Mouse (Mus musculus) bone marrow macrophage, adult 2 months (primary cell): ENCODE measurements around the gene Arl1. TPM values are rescaled to one million over a fixed set of nuclear protein-coding genes. Genes with fewer than 3 reads are reported as not detected.
A peak's percentile ranks its signal among the peaks of the same experiment; 100 is the strongest.

Experiments
- H3K27ac ChIP-seq: 2 replicates; pipeline ENCODE4 v1.5.1; 2012; ENCODE audit warnings: low read depth, low read length; ENCODE audit not compliant: insufficient read depth
- H3K4me1 ChIP-seq: 2 replicates; pipeline ENCODE4 v1.6.1; 2012; ENCODE audit warnings: low read length; ENCODE audit not compliant: control insufficient read depth, insufficient read depth
- H3K4me3 ChIP-seq: 2 replicates; pipeline ENCODE4 v1.5.1; 2012; ENCODE audit warnings: mild to moderate bottlenecking, low read length, moderate library complexity; ENCODE audit not compliant: insufficient read depth
- CTCF ChIP-seq: IDR thresholded peaks from 2 replicates; pipeline ENCODE4 v1.5.1; 2012; ENCODE audit warnings: low read depth, mild to moderate bottlenecking, low read length, moderate library complexity
- POLR2A ChIP-seq: IDR thresholded peaks from 2 replicates; pipeline ENCODE4 v1.6.1; 2012; ENCODE audit warnings: mild to moderate bottlenecking, low read depth, low read length, borderline replicate concordance
- polyA plus RNA-seq: library from polyadenylated mRNA; stranded (reverse); fragments of >200 nt; gene quantifications from 2 replicates; pipeline ENCODE4 v1.2.4, GENCODE M21; 2012; ENCODE audit not compliant: missing spikeins, insufficient read depth, insufficient read length

The Arl1 gene
- 82.5 and 82.9 TPM in 2 replicates for polyA plus RNA-seq

DNA sequence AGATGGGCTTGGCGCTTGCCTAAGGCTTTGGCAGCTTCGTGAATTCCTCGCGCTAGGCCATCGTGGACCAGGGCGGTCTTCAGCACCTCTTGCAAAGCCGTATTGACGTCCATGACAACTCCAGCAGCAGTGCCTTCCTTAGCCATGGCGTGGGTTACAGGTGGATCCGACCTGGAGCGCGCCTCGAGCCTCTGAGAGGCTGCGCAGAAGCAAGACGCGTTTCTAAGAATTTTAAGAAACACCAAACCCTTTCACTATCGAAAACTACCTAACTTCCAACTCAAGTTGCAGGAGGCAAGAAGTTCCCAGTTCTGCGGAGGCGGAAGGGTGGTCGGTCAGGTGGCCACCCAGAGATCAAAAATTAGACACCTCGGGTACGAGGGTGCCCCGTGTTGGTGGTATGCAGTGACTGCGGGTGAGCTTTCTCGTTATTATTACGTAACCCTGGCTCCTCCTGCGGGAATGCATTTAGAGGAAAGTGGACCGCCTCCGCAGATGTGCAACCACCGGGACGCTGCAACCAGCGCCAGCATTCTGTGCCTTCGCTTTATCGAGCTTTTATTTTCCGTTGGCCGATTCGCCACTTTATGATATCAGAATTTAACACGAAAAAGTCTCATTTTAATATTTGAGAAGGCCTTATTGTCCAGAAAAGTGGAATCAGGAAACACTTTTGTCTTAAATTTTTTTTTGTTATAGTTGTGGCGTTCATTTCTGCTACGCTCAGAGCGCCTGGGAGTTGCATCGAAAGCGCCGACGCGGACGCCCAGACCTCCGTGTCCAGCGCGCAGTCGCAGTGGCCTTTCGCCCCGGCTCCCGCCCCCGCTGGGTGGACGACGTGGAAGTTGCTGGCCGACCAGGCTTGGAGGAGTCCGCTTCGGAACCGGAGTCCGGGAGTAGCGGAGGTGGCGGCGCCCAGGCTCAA, at the start of gene Arl1:
TSS of gene Arl1 (plus strand) at position 288 of the 925 bp plus-strand sequence.
- H3K27ac ChIP-seq: peak within 1 kb of the TSS; percentile 56
- H3K4me1 ChIP-seq: peaks cover 6% of the 10 kb centered on the region
- H3K4me3 ChIP-seq: peak within 1 kb of the TSS; percentile 81
- TF ChIP-seq POLR2A: no peak
- no peak for TF ChIP-seq CTCF

DNA sequence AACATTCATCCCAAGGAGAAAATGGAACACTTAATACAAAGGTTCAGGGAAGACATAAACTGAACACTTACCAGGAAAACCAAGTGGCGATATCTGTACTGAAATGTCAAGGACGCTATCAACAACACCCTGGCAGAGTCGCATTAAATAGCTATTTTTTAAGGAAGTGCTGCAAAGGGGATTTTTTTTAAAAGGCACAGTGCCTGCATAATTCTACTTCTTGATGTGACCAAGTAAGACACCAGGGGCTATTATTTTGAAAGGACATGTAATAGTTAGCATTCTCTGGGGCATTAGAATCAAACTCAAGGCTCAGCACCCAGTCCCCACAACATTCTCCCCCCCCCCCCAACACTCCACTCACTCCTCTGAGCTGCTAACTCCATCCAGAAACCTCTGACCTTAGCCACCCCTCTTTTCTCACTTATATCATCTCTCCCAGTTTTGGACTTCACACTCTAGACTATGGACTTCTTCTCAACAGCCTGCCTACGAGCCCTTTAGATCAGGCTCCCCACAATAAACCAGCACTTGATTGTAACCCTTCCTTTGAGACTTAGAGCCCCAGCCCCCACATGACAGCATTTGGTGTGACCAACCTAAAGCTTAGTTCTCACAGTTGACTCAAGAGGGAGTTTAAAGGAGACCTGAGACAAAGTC, 47.6 kb upstream of the Arl1 start:
- Histone ChIP-seq H3K4me1 (peaks cover 8% of the 10 kb centered on the region), H3K27ac (no peak overlapping the region), H3K4me3 (no peak overlapping the region)
- TF ChIP-seq POLR2A: no peak
- no peak for TF ChIP-seq CTCF

DNA sequence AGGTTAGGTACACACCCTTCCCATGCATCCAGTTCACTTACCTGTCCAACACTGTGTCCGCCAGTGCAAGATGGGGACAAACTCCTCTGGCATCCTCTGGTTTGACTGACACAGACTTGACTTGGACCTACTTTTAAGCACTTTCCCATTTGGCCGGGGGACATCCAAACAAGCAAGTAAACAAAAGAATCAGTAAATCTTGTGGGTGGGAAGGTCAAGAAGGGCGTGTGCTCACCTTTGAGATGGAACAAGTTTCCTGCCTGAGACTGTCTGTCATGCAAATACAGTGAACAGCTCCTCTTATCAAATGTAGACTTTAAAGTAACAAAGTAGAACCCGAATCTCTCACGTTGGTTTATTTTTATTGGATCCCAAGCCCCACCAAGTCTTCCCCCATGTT, 45.7 kb upstream of the Arl1 start, which contains the start of gene Spic:
TSS of gene Spic (minus strand) at position 91 of the 400 bp plus-strand sequence.
- peaks cover 8% of the 10 kb centered on the region for H3K4me1 ChIP-seq
- no peak within 1 kb of the TSS for H3K4me3 ChIP-seq
- H3K27ac ChIP-seq: no peak within 1 kb of the TSS
- no peak for TF ChIP-seq POLR2A
- TF ChIP-seq CTCF: no peak

DNA sequence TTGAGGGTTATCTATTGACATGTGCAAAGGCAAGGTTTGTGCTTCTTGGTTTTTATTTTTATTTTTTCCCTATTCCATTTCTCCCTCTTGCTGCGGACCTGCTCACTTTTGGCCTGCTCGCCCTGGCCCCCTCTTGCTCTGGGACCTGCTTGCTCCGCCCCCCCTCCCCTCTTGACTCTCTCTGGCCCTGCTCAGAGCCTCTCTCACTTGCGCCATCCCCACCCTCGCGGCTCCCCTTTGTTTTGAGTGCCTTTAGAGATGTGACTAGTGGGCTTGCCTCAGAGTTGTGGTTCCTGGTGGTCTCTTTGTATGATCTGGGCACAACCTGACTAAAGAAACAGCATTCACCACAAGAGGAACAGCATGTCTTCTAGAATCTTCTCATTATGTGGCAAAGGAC, 29.7 kb upstream of the Arl1 start:
- H3K4me1 ChIP-seq: no peaks in the 10 kb centered on the region
- no peak overlapping the region for H3K27ac ChIP-seq
- TF ChIP-seq CTCF: no peak
- TF ChIP-seq POLR2A: no peak
- no peak overlapping the region for H3K4me3 ChIP-seq

DNA sequence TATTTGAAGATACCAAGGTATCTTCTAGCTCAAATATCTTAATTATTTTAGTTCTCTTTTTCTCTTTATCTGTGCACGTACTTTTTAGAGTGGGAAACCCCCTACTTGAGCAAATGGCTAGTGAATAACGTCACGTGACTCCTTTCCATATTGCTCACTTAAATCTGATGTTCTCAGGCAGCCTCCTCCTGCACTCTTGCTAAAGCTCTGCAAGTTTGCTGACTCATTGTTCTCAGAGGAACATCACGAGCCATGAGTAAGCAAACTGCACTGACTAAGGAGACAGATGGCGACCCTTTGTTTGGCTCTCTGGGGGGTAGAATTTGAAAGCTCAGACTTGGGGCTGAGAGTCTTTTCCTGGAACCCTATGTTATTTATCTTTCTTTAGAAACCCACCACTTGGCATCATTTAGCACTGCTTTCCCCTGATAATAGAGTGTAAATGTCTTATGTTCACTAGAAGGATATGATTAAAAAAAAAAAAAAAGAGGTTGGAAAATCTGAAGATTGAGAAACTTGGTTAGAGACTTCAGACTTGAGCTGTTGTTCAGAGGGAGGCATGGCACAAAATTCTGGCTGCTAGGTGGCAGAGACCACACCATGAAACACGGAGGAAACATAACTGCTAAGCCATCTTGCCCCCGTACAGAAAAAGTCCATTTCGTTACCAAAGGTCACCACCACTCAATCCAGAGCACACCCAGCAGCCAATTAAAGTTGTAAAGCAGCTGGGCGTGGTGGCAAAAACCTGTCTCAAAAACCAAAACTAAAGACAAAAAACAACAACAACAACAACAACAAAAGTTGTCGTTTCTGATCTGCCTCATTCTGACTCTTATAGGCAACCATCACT, 21.8 kb upstream of the Arl1 start:
- Histone ChIP-seq H3K4me3 (no peak overlapping the region), H3K4me1 (peaks cover 28% of the 10 kb centered on the region), H3K27ac (peak overlapping the region; percentile 19; the same call in 1 of the 2 replicates)
- TF ChIP-seq CTCF (no peak), POLR2A (no peak)

DNA sequence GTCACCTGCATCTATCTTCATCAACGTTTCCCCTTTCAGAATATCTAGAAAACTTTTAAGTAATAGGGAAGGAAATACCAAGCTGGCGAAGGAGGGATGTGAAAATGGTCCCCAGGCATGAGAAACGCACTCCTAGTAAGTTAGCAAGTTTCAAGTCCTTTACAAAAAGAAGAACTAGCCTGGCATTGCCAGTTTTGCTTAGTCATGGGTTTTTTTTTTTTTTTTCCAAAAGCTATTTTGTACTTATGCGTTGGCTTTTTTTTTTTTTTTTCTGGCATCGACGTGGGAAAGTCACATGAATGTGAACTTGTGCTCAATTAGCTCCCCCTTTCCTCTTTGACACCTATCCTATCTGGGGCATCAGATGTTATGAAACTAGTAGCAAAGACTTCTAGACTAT, 18.3 kb upstream of the Arl1 start:
- H3K27ac ChIP-seq: peak overlapping the region; percentile 77
- peaks cover 39% of the 10 kb centered on the region for H3K4me1 ChIP-seq
- no peak overlapping the region for H3K4me3 ChIP-seq
- no peak for TF ChIP-seq CTCF
- TF ChIP-seq POLR2A: no peak

DNA sequence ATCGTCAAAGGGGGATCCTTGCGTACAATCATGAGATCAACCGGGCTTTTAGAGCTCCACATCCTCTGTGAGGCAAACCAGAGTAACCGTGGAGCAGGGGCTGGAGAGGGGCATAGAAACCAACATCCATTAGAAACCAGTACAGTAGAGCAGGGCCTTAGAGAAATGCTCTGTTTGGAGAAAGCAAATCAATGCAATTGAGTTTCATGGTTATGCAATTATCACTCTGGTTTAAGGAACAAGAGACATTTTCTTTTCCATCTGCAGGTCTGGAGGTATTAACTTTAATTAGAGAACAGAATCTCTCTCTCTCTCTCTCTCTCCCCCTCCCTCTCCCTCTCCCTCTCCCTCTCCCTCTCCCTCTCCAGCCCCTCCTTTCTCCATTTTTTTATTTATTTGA, 15.9 kb upstream of the Arl1 start:
- Histone ChIP-seq H3K4me3 (no peak overlapping the region), H3K4me1 (peaks cover 34% of the 10 kb centered on the region), H3K27ac (no peak overlapping the region)
- TF ChIP-seq CTCF (no peak), POLR2A (no peak)

DNA sequence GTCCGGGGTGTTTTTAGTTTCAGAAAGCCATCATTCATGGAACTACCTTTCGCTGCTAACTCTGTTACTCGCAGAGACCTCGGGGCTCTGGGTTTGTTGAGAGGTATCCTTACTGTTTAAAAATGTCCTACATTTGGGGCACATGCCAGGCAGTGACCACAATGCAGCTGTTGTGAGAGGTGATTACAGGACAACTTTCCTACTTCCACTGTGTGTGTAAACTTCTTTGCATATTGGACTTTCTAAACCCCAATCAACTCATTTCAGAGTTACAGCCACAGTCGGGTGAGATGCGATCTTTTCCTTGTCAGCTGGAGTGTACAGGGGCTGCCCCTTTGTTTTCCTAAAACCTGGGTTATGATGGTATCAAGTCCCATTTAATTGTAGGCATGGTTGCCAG, 15.0 kb upstream of the Arl1 start:
- TF ChIP-seq POLR2A (no peak), CTCF (no peak)
- no peak overlapping the region for H3K4me3 ChIP-seq
- H3K4me1 ChIP-seq: peaks cover 36% of the 10 kb centered on the region
- H3K27ac ChIP-seq: no peak overlapping the region

DNA sequence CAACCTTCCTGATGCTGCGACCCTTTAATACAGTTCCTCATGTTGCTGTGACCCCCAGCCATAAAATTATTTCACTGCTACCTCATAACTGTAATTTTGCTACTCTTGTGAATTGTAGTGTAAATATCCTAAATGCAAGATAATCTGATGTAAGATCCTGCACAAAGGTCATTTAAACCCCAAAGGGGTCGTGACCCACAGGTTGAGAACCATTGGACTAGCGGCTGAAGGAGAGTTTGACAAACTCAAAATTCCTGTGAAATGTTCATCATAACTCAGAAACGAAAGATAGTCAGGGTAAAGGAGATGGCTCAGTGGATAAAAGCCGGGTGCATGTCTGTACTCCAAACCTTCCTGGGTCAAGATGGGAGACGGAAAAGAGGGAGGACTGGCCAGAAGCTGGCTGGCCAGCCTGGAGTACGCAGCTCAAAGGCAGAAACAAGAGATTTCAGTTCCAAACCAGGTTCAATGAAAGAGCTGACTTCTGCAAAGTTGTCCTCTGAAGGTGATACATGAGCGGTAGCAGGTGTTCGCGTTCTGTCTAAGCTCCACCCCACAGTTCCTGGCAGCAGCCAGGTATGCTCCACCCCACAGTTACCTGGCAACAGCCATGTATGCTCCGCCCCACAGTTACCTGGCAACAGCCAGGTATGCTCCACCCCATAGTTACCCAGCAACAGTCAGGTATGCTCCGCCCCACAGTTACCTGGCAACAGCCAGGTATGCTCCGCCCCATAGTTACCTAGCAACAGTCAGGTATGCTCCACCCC, 13.5 kb upstream of the Arl1 start:
- no peak overlapping the region for H3K4me3 ChIP-seq
- no peak overlapping the region for H3K27ac ChIP-seq
- H3K4me1 ChIP-seq: peaks cover 32% of the 10 kb centered on the region
- no peak for TF ChIP-seq POLR2A
- no peak for TF ChIP-seq CTCF
